Mouse (Mus musculus): ENCODE results near the gene Sdk2.

Gene Sdk2

GRCm38 (mm10) chr11:114046927-114047326, 19.9 kb downstream of the Sdk2 start:
- no peak for DNase-seq (ENCODE audit: low read depth, low spot score)

GRCm38 (mm10) chr11:114044373-114044772, 22.5 kb downstream of the Sdk2 start:
- no peak for DNase-seq (ENCODE audit: low read depth, low spot score)

- no peak for DNase-seq (ENCODE audit: low read depth, low spot score)
Observed at GRCm38 (mm10) chr11:114043530-114043929, 23.3 kb downstream of the Sdk2 start.

- no peak for DNase-seq (ENCODE audit: low read depth, low spot score)
Observed at GRCm38 (mm10) chr11:114040391-114041035, 26.3 kb downstream of the Sdk2 start.

GRCm38 (mm10) chr11:114038036-114038435, 28.8 kb downstream of the Sdk2 start:
- no peak for DNase-seq (ENCODE audit: low read depth, low spot score)

GRCm38 (mm10) chr11:114031491-114031890, 35.4 kb downstream of the Sdk2 start:
- DNase-seq (ENCODE audit: low read depth, low spot score): no peak

- DNase-seq (ENCODE audit: low read depth, low spot score): no peak
Observed at GRCm38 (mm10) chr11:114030214-114030613, 36.6 kb downstream of the Sdk2 start.

- no peak for DNase-seq (ENCODE audit: low read depth, low spot score)
Observed at GRCm38 (mm10) chr11:114028512-114028911, 38.3 kb downstream of the Sdk2 start.

- DNase-seq (ENCODE audit: low read depth, low spot score): no peak
Observed at GRCm38 (mm10) chr11:114028021-114028420, 38.8 kb downstream of the Sdk2 start.

- no peak for DNase-seq (ENCODE audit: low read depth, low spot score)
Observed at GRCm38 (mm10) chr11:114025056-114025455, 41.8 kb downstream of the Sdk2 start.

- DNase-seq (ENCODE audit: low read depth, low spot score): no peak
Observed at GRCm38 (mm10) chr11:114023965-114024364, 42.9 kb downstream of the Sdk2 start.

GRCm38 (mm10) chr11:114022166-114022565, 44.7 kb downstream of the Sdk2 start:
- DNase-seq (ENCODE audit: low read depth, low spot score): no peak

- no peak for DNase-seq (ENCODE audit: low read depth, low spot score)
Observed at GRCm38 (mm10) chr11:114019087-114019486, 47.8 kb downstream of the Sdk2 start.

- no peak for DNase-seq (ENCODE audit: low read depth, low spot score)
Observed at GRCm38 (mm10) chr11:114016889-114017392, 49.9 kb downstream of the Sdk2 start.

- no peak for DNase-seq (ENCODE audit: low read depth, low spot score)
Observed at GRCm38 (mm10) chr11:114016108-114016888, 50.5 kb downstream of the Sdk2 start.

- no peak for DNase-seq (ENCODE audit: low read depth, low spot score)
Observed at GRCm38 (mm10) chr11:114011523-114011922, 55.3 kb downstream of the Sdk2 start.

GRCm38 (mm10) chr11:114005879-114006278, 61.0 kb downstream of the Sdk2 start:
- DNase-seq (ENCODE audit: low read depth, low spot score): no peak

- DNase-seq (ENCODE audit: low read depth, low spot score): no peak
Observed at GRCm38 (mm10) chr11:114004651-114005050, 62.2 kb downstream of the Sdk2 start.

GRCm38 (mm10) chr11:114003195-114003594, 63.7 kb downstream of the Sdk2 start:
- DNase-seq (ENCODE audit: low read depth, low spot score): no peak

- DNase-seq (ENCODE audit: low read depth, low spot score): no peak
Observed at GRCm38 (mm10) chr11:114000051-114000450, 66.8 kb downstream of the Sdk2 start.

- DNase-seq (ENCODE audit: low read depth, low spot score): no peak
Observed at GRCm38 (mm10) chr11:113998702-113999101, 68.1 kb downstream of the Sdk2 start.

- no peak for DNase-seq (ENCODE audit: low read depth, low spot score)
Observed at GRCm38 (mm10) chr11:113993921-113994320, 72.9 kb downstream of the Sdk2 start.

- DNase-seq (ENCODE audit: low read depth, low spot score): no peak
Observed at GRCm38 (mm10) chr11:113992894-113993293, 74.0 kb downstream of the Sdk2 start.

All from forelimb bud, embryonic 11.5 days (tissue).